Mouse (Mus musculus) MEL (cell line): ENCODE data around the gene Ston2.

Experiments used
- CHD1 ChIP-seq: IDR thresholded peaks from 2 replicates; pipeline ENCODE4 v1.6.1; 2012; ENCODE audit warnings: low read depth, mild to moderate bottlenecking, inconsistent platforms, low read length, improper control_type of control experiment
- CHD2 ChIP-seq: IDR thresholded peaks from 2 replicates; pipeline ENCODE4 v1.6.1; 2011; ENCODE audit warnings: low read length, improper control_type of control experiment
- CTCF ChIP-seq, 3 experiments: IDR thresholded peaks in 2 of 3; conservative IDR thresholded peaks in 1 of 3; 2 replicates each; pipeline ENCODE4 v1.5.1; 2011 to 2012; ENCODE audit warnings: low read length in 3 of 3, low read depth in 2 of 3, mild to moderate bottlenecking in 2 of 3, improper control_type of control experiment in 1 of 3, inconsistent platforms in 1 of 3, mixed read lengths in 1 of 3, moderate library complexity in 1 of 3; ENCODE audit not compliant: control insufficient read depth in 1 of 3, insufficient read depth in 1 of 3, poor library complexity in 1 of 3, severe bottlenecking in 1 of 3
- E2F4 ChIP-seq: IDR thresholded peaks from 2 replicates; pipeline ENCODE4 v1.6.1; 2011; ENCODE audit warnings: low read depth, low read length, improper control_type of control experiment, borderline replicate concordance
- EP300 ChIP-seq, 2 experiments: IDR thresholded peaks; 2 replicates each; pipeline ENCODE4 v1.6.1; 2011; ENCODE audit warnings: improper control_type of control experiment in 2 of 2, low read length in 2 of 2, low read depth in 1 of 2, mild to moderate bottlenecking in 1 of 2
- GABPA ChIP-seq: IDR thresholded peaks from 2 replicates; pipeline ENCODE4 v1.6.1; 2012; ENCODE audit warnings: low read depth, mild to moderate bottlenecking, inconsistent platforms, low read length, improper control_type of control experiment, moderate library complexity
- GATA1 ChIP-seq: IDR thresholded peaks from 2 replicates; pipeline ENCODE4 v1.6.1; 2011; ENCODE audit warnings: low read depth, low read length, improper control_type of control experiment
- MAFK ChIP-seq: IDR thresholded peaks from 2 replicates; pipeline ENCODE4 v1.6.1; 2011; ENCODE audit warnings: low read depth, mild to moderate bottlenecking, low read length, improper control_type of control experiment, borderline replicate concordance
- MAX ChIP-seq: IDR thresholded peaks from 2 replicates; pipeline ENCODE4 v1.6.1; 2011; ENCODE audit warnings: low read length, improper control_type of control experiment
- MAZ ChIP-seq: IDR thresholded peaks from 2 replicates; pipeline ENCODE4 v1.6.1; 2012; ENCODE audit warnings: low read depth, mild to moderate bottlenecking, inconsistent platforms, low read length, improper control_type of control experiment
- POLR2A ChIP-seq, 2 experiments: IDR thresholded peaks; 2 replicates each; pipeline ENCODE4 v1.6.1; 2011 to 2012; ENCODE audit warnings: low read length in 2 of 2, mild to moderate bottlenecking in 2 of 2, control low read depth in 1 of 2, improper control_type of control experiment in 1 of 2, low read depth in 1 of 2, moderate library complexity in 1 of 2; ENCODE audit not compliant: control insufficient read depth in 1 of 2, insufficient read depth in 1 of 2, poor library complexity in 1 of 2
- RAD21 ChIP-seq: IDR thresholded peaks from 2 replicates; pipeline ENCODE4 v1.6.1; 2011; ENCODE audit warnings: mild to moderate bottlenecking, low read depth, low read length, improper control_type of control experiment
- RCOR1 ChIP-seq: IDR thresholded peaks from 2 replicates; pipeline ENCODE4 v1.6.1; 2012; ENCODE audit warnings: low read depth, mild to moderate bottlenecking, inconsistent platforms, low read length, improper control_type of control experiment
- ZMIZ1 ChIP-seq: IDR thresholded peaks from 2 replicates; pipeline ENCODE4 v1.6.1; 2012; ENCODE audit warnings: low read depth, mild to moderate bottlenecking, inconsistent platforms, low read length, improper control_type of control experiment, moderate library complexity

DNA sequence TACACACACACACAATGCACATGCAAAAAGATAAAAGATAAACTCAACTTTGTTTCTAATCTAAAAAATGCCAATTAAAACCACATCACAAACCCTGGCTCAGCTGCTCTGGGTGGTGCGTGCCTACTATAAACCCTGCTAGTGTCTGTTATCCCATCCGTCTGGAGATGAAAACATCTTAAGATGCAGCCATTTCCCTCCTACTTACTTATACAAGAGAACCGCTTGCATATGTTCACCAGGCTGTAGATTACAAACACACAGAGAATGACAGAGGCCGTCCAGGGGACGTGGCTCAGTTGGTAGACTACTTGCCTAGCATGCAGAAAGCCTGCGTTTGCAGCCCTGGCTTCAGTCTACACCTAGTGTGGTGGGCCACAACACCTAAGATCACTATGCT is 64.3 kb downstream of the Ston2 start:
- no peak for TF ChIP-seq CHD1
- TF ChIP-seq GATA1 = no peak
- no peak for TF ChIP-seq RCOR1
- TF ChIP-seq RAD21 = no peak
- no peak for TF ChIP-seq POLR2A (IDR thresholded peaks at IDR 0.05; ENCODE audit: control insufficient read depth in 1 of 2, insufficient read depth in 1 of 2, low read depth in 1 of 2, low read length in 2 of 2, poor library complexity in 1 of 2)
- no peak for TF ChIP-seq EP300 (IDR thresholded peaks at IDR 0.05; ENCODE audit: low read depth in 1 of 2, low read length in 2 of 2)
- no peak for TF ChIP-seq CTCF (IDR thresholded peaks at IDR 0.05 in 2 of 3, conservative IDR thresholded peaks at IDR 0.05 in 1 of 3; ENCODE audit: control insufficient read depth in 1 of 3, insufficient read depth in 1 of 3, low read depth in 2 of 3, low read length in 3 of 3, poor library complexity in 1 of 3, severe bottlenecking in 1 of 3)
- no peak for TF ChIP-seq MAX
- TF ChIP-seq ZMIZ1 = no peak
- no peak for TF ChIP-seq MAZ
- TF ChIP-seq CHD2 = no peak
- TF ChIP-seq GABPA = no peak
- no peak for TF ChIP-seq E2F4
- no peak for TF ChIP-seq MAFK
